Mouse (Mus musculus): ENCODE data around the gene Gabrg3. TPM values are rescaled to one million over a fixed set of nuclear protein-coding genes. Genes with fewer than 3 reads are reported as not detected.

Gabrg3 gene
- polyA plus RNA-seq, 1 experiment from 2014 or later = 0.12 TPM

DNA sequence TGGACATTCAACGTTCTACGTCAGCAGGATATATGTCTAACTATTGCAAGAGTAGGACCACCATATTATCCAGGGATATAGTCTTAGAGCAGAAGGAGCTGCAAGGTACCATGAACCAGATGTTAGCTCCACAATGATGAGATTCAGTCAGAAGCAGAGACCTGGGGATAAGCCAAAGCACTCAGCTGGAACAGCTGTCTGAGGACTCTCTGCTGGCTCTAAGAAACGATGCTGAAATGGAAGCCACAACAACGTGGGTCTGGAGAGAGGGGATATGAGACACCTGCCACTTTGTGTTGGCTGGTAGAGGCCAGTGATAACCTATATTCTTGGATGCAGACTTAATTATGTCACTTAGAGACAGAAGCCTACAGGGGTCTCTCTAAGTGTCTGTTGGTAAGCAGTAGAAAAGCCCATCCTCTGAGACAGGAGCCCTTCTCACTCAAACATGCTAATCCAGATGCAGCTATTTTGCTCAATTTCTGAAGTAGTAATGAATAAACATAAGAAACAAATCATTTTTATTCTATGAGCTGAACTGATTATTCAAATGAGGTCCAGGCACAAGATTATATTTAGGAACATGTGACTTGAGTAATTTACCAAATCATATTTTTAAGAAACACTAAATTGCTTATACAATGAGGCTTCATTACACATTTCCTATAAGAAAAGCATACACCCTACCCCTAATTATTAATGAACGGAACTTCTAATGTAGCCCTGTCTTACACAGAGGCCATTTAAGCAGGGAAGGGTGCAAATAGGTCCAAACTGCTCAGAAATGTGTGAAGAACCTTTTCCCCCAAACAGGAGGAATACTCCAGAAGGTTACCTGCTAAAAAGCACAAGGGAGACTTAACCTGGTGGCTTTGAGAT, 21.6 kb downstream of the Gabrg3 start:
- H3K4me2 ChIP-seq = no peak overlapping the region
- H3K4me1 ChIP-seq (replicated peaks) = no peaks in the 10 kb centered on the region
- no peaks in the 10 kb centered on the region for H3K27me3 ChIP-seq
- WGBS (ENCODE audit: insufficient replicate concordance) = 64% methylated on average over 5 of the region's 5 CpGs
- H3K9ac ChIP-seq = no peak overlapping the region
- H3K27ac ChIP-seq (replicated peaks) = no peak overlapping the region
- 0 out of 2 replicates have a peak, but pooled peaks cover 2% of the 10 kb centered on the region for H3K9me3 ChIP-seq (replicated peaks)
- H3K4me3 ChIP-seq (replicated peaks) = no peak overlapping the region
- no peak for ATAC-seq (ENCODE audit: insufficient read depth)
- no peaks in the 10 kb centered on the region for H3K36me3 ChIP-seq (replicated peaks)

DNA sequence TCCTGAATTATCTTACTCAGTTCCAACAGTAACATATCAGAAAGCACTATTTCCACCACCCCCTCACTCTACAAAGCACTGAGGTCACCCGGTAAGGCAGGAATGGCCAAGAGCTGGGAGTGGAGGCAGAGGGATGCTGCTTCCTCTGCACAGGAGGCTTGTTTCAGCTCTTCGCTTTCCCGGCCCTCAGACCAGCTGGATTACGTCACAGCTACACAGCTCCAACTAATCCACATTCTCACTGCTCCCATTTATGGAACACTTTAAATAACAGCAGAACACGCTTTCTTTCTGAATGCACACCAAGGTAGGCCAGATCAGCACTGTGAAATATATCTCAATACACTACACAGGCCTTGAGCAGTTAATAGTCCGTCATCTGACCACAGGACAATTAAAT, 23.2 kb downstream of the Gabrg3 start:
- H3K9me3 ChIP-seq (replicated peaks) = 0 out of 2 replicates have a peak, but pooled peaks cover 2% of the 10 kb centered on the region
- H3K36me3 ChIP-seq (replicated peaks) = no peaks in the 10 kb centered on the region
- ATAC-seq (ENCODE audit: insufficient read depth) = no peak
- no peaks in the 10 kb centered on the region for H3K27me3 ChIP-seq
- no peaks in the 10 kb centered on the region for H3K4me1 ChIP-seq (replicated peaks)
- no peak overlapping the region for H3K4me2 ChIP-seq
- no peak overlapping the region for H3K9ac ChIP-seq
- WGBS (ENCODE audit: insufficient replicate concordance) = 55% methylated on average over 6 of the region's 6 CpGs
- no peak overlapping the region for H3K4me3 ChIP-seq (replicated peaks)
- no peak overlapping the region for H3K27ac ChIP-seq (replicated peaks)

DNA sequence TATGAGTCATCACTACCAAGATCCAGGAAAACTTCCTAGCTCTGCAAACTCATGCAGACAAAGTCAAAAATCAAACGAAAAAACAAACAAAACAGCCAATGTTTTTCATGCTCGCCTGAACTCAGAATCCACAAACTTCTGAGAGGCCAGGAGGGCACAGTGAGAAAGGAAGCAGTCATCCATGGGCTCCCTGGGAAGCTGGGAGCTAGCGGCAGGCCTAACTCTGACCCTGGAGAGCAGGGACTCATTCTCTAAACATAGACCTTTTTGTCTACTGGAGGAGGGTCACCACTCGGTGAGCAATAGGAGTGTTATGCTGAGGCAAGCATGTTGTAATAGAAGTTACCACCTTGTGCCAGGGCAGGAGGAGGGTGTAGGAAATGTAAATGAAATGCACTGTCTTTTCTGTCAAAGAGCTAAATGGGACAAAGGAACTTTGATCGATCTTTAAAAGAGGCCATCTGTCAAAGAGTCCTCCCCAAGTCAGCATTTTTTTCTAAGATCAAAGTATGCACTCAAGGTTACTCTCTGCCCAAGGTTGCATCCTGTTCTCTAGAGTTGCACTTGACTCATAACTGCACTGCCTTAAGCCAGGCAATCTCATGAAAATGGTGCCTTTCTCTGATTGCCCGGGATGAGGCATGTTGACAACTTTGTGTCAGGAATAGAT, 29.0 kb downstream of the Gabrg3 start:
- Histone ChIP-seq H3K27ac (replicated peaks) (no peak overlapping the region), H3K4me1 (replicated peaks) (no peaks in the 10 kb centered on the region), H3K4me2 (no peak overlapping the region), H3K9ac (no peak overlapping the region), H3K4me3 (replicated peaks) (no peak overlapping the region), H3K9me3 (replicated peaks) (no peaks in the 10 kb centered on the region), H3K36me3 (replicated peaks) (no peaks in the 10 kb centered on the region), H3K27me3 (no peaks in the 10 kb centered on the region)
- no peak for ATAC-seq (ENCODE audit: insufficient read depth)
- WGBS (ENCODE audit: insufficient replicate concordance) = 54% methylated on average over 6 of the region's 6 CpGs

DNA sequence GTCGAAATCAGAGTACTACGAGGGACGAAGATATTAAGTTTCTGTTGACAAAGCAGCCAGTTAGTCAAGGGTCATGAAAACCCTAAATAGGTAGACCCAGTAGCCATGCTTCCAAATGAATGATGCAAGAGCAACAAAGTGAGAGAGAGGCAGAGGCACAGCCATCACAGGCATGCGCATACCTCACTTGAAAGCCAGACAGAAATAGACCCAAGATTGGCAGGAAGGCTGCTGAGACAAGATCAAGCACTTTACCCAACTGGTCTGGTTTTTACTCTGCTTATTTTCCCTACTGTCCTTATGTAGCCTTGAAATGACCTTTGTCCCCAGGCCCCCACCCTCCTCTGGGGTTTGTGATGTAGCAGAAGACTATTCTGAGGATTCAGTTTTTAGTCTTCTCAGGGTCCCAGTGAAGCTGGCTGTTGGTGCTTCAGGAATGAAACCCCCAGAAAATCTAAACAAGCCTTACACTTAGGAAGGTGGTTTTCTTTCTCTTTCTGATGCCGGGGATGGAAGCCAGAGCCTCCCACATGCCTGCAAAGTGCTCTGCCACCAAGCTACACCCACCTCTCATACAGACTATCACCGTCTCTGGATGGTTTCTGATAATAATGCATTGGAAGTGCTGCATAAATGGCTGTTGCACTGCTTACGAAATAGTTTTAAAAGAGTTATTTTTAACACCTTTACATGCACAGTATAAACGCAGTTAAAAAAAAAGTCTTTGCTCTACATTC, 30.3 kb downstream of the Gabrg3 start:
- WGBS (ENCODE audit: insufficient replicate concordance) = 67% methylated on average over 8 of the region's 8 CpGs
- Histone ChIP-seq H3K27me3 (no peaks in the 10 kb centered on the region), H3K9ac (no peak overlapping the region), H3K27ac (replicated peaks) (no peak overlapping the region), H3K9me3 (replicated peaks) (no peaks in the 10 kb centered on the region), H3K36me3 (replicated peaks) (no peaks in the 10 kb centered on the region), H3K4me3 (replicated peaks) (no peak overlapping the region), H3K4me2 (no peak overlapping the region), H3K4me1 (replicated peaks) (no peaks in the 10 kb centered on the region)
- ATAC-seq (ENCODE audit: insufficient read depth) = no peak

DNA sequence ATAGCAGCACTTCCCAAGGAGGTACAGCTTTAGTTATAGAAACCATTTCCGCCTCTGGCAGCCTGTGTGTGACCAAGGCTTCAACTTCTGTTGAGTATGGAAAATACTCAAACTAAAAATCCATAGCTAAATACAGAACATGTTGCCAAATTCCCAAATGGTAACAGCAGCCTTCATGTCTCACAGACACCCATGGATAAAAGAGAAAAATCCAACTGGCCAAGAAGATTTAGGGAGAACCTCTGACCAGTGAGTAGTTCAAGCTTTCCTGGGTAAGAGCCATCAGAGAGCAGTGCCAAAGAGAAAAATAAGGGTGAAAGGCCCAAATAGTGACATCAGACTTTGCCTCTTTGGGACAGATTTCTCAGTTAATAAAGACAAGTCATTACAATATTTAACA, 38.2 kb downstream of the Gabrg3 start:
- H3K4me2 ChIP-seq = no peak overlapping the region
- no peaks in the 10 kb centered on the region for H3K4me1 ChIP-seq (replicated peaks)
- H3K27me3 ChIP-seq = no peaks in the 10 kb centered on the region
- ATAC-seq (ENCODE audit: insufficient read depth) = no peak
- no peak overlapping the region for H3K9ac ChIP-seq
- no peak overlapping the region for H3K27ac ChIP-seq (replicated peaks)
- 59% methylated on average over 1 of the region's 1 CpGs for WGBS (ENCODE audit: insufficient replicate concordance)
- H3K36me3 ChIP-seq (replicated peaks) = no peaks in the 10 kb centered on the region
- no peaks in the 10 kb centered on the region for H3K9me3 ChIP-seq (replicated peaks)
- no peak overlapping the region for H3K4me3 ChIP-seq (replicated peaks)

DNA sequence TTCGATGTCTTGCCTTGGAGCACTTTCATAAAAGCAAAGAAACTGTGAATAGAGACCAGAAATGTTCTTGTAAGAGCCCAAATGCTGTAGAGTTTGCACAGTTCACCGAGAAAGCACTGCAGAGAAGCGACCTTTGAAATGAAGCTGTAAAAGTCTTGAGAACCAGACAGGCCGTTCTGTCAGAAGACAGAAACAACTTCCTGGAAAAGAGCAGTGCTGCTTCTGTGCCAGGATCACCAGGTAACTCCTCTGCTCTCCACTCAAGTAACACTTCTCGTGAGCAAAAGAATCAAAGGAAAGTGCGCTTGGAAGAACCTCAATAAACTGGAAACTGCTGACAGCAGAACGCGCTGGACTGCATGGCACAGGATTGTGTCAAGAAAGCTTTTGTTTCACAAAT, 45.1 kb downstream of the Gabrg3 start:
- WGBS (ENCODE audit: insufficient replicate concordance) = 69% methylated on average over 8 of the region's 8 CpGs

DNA sequence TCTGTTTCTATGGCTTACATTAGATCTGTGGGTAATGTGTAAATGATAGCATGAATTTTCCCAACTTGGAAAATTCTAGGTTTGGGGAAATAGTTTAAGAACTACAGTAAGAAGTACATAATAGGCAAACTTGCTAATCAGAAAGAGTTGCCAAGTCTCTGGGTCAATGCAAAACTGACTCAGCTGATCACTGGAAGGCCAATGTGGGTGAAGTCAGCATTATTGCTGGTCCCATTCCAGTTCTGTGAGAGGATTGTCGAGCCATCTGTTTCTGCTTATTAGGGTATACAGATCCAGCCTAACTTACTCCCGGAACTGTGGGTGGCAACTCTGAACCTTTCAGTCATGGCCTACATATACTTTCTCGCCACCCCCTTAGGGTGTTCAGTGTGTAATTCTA, 55.8 kb downstream of the Gabrg3 start:
- H3K36me3 ChIP-seq (replicated peaks) = no peaks in the 10 kb centered on the region
- H3K4me3 ChIP-seq (replicated peaks) = no peak overlapping the region
- H3K4me1 ChIP-seq (replicated peaks) = no peaks in the 10 kb centered on the region
- no peak overlapping the region for H3K9ac ChIP-seq
- no peaks in the 10 kb centered on the region for H3K9me3 ChIP-seq (replicated peaks)
- no peak overlapping the region for H3K27ac ChIP-seq (replicated peaks)
- ATAC-seq (ENCODE audit: insufficient read depth) = no peak
- WGBS (ENCODE audit: insufficient replicate concordance) = 59% methylated on average over 3 of the region's 3 CpGs
- H3K27me3 ChIP-seq = no peaks in the 10 kb centered on the region
- no peak overlapping the region for H3K4me2 ChIP-seq

More for the DNA sequence above, 45.1 kb downstream of the Gabrg3 start:
- Histone ChIP-seq H3K27ac (replicated peaks) (no peak overlapping the region), H3K9ac (no peak overlapping the region), H3K4me1 (replicated peaks) (no peaks in the 10 kb centered on the region), H3K4me3 (replicated peaks) (no peak overlapping the region), H3K36me3 (replicated peaks) (no peaks in the 10 kb centered on the region), H3K9me3 (replicated peaks) (no peaks in the 10 kb centered on the region), H3K4me2 (no peak overlapping the region), H3K27me3 (no peaks in the 10 kb centered on the region)
- no peak for ATAC-seq (ENCODE audit: insufficient read depth)

DNA sequence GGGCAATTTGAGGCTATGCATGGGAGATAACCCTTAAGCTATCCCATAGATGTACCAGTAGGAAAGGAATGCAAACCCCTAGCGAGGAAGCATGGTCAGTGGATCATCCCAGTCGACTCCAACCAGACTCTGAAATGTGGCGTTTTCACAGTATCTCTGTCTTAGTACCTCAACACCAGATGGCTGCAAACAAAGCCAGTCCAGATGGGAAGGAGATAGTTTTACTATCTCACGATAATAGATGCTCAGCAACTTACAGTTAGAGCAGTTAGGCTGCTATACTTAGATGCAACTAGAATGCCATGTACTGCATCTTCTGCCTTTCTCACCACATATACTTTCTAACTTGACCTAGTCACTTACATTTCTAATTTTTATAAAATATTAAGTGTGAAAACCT, 56.7 kb downstream of the Gabrg3 start:
- H3K27ac ChIP-seq (replicated peaks) = no peak overlapping the region
- no peaks in the 10 kb centered on the region for H3K27me3 ChIP-seq
- H3K4me3 ChIP-seq (replicated peaks) = no peak overlapping the region
- no peak overlapping the region for H3K9ac ChIP-seq
- WGBS (ENCODE audit: insufficient replicate concordance) = 51% methylated on average over 4 of the region's 4 CpGs
- no peaks in the 10 kb centered on the region for H3K4me1 ChIP-seq (replicated peaks)
- no peak overlapping the region for H3K4me2 ChIP-seq
- H3K36me3 ChIP-seq (replicated peaks) = no peaks in the 10 kb centered on the region
- no peak for ATAC-seq (ENCODE audit: insufficient read depth)
- no peaks in the 10 kb centered on the region for H3K9me3 ChIP-seq (replicated peaks)

DNA sequence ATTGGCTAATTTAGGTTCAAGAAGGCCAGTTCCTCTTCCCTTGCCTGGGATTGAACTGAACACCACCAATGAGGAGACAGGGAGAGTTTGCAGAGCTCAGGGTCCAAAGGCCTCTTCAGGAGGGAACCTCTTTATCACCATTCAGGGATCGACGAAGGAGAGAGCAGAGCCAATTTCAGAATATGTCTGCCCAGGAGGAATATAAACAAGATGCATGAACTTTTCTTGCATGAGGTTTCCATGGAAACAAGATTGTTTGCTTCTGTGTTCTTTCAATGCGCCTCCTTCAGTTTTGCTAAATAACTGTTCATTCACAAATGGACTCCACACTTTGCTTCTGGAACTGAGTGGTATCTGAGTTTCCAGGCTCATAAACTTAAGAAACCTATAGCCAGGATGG, 62.5 kb downstream of the Gabrg3 start:
- WGBS (ENCODE audit: insufficient replicate concordance) = 70% methylated on average over 3 of the region's 3 CpGs
- no peak for ATAC-seq (ENCODE audit: insufficient read depth)

DNA sequence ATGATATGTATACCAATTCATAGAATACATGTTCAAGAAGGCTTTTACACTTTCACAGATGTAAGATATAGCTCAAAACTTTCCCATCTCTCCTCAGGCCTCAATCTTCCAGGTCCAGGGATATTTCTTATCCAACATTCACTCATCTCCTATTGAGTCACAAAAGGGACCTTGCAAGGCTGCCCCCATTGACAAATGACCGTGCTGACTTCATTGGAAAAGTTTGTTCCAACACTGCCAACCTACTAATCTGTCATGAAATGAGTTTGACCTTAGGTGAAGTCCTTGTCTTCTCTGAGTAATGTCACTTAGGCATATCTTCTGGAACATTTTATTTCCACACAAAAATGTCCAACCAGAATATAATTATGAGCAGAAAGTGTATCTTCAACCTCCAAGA, 64.9 kb downstream of the Gabrg3 start:
- H3K9ac ChIP-seq = no peak overlapping the region
- 56% methylated on average over 1 of the region's 1 CpGs for WGBS (ENCODE audit: insufficient replicate concordance)

More for the DNA sequence above, 62.5 kb downstream of the Gabrg3 start:
- no peak overlapping the region for H3K9ac ChIP-seq
- H3K36me3 ChIP-seq (replicated peaks) = no peaks in the 10 kb centered on the region
- H3K9me3 ChIP-seq (replicated peaks) = no peaks in the 10 kb centered on the region
- no peaks in the 10 kb centered on the region for H3K27me3 ChIP-seq
- no peaks in the 10 kb centered on the region for H3K4me1 ChIP-seq (replicated peaks)
- H3K27ac ChIP-seq (replicated peaks) = no peak overlapping the region
- no peak overlapping the region for H3K4me3 ChIP-seq (replicated peaks)
- no peak overlapping the region for H3K4me2 ChIP-seq

DNA sequence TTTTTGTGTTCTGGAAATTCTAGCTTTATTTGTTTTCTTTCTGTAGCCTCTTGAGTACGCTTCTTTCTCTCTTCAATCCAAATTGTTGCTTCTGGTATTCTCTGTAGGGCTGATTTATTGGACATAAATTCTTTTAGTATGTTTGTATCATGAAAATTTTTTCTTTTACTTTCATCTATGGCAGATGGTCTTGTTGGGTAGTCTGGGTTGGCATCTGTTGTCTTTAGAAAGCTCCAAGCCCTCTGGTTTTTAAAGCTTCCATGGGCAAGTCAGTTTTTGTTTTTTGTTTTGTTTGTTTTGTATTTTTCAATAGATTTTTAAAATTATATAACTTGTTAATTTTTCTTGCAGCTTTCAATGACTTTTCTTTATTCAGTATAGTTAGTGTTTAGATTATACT, 72.0 kb downstream of the Gabrg3 start:
- no peak for ATAC-seq (ENCODE audit: insufficient read depth)
- H3K4me2 ChIP-seq = no peak overlapping the region
- H3K4me1 ChIP-seq (replicated peaks) = no peaks in the 10 kb centered on the region
- no peak overlapping the region for H3K4me3 ChIP-seq (replicated peaks)
- H3K9ac ChIP-seq = no peak overlapping the region
- no peaks in the 10 kb centered on the region for H3K36me3 ChIP-seq (replicated peaks)
- H3K27ac ChIP-seq (replicated peaks) = no peak overlapping the region
- 48% methylated on average over 1 of the region's 1 CpGs for WGBS (ENCODE audit: insufficient replicate concordance)
- no peaks in the 10 kb centered on the region for H3K27me3 ChIP-seq
- H3K9me3 ChIP-seq (replicated peaks) = no peaks in the 10 kb centered on the region

More for the DNA sequence above, 64.9 kb downstream of the Gabrg3 start:
- no peaks in the 10 kb centered on the region for H3K36me3 ChIP-seq (replicated peaks)
- no peaks in the 10 kb centered on the region for H3K4me1 ChIP-seq (replicated peaks)
- no peak overlapping the region for H3K27ac ChIP-seq (replicated peaks)
- no peak for ATAC-seq (ENCODE audit: insufficient read depth)
- H3K9me3 ChIP-seq (replicated peaks) = no peaks in the 10 kb centered on the region
- no peak overlapping the region for H3K4me2 ChIP-seq
- no peak overlapping the region for H3K4me3 ChIP-seq (replicated peaks)
- no peaks in the 10 kb centered on the region for H3K27me3 ChIP-seq
